Mouse (Mus musculus): Measurements from ENCODE around the gene Snai3. TPM values are rescaled to one million over a fixed set of nuclear protein-coding genes. Genes with fewer than 3 reads are reported as not detected.

Gene Snai3
- polyA plus RNA-seq, 1 experiment from 2014 or later, result 0.34 TPM

DNA sequence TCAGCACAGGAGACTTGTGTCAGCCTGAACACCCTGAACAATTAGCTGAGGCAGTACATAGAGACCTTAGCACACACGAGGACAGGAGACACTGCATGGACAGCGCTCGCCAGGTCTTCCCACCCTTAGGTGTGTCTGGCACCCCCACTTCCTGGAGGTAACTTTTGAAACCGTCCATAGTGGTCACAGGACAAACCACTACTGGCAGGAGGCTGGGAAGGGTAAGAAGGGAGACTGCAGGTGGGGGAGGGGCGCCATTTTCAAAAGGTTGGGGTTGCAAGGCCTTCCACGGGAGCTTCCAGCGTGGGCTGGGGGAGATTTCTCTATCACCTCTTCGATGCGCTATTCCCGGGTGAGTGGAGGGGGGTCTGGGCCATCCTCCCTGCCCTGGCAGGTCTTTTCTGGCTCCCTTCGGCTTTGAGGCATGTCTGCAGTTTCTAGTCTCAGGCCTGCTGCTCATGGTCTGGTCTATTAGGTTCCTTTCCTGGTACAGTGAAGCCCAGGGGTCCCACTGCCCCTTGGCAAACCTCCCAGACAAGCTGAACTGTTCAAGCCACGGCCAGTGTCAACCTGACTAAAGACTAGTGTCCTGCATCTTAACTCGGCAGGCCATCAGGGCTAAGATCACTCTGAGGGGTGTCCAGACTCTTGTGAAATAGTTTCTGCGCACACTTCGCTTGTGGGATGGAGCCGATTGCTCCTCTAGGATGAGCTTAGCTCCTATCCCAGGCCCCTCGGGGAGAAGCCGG lies 28.7 kb downstream of the Snai3 start:
- Histone ChIP-seq H3K36me3 (replicated peaks; ENCODE audit: control insufficient read depth, insufficient read depth, low read depth, low read length) (peaks cover 3% of the 10 kb centered on the region), H3K4me1 (ENCODE audit: control insufficient read depth, insufficient read depth, low read length) (no peaks in the 10 kb centered on the region; the same call in 1 of the 2 replicates), H3K9ac (replicated peaks; ENCODE audit: low read length) (peak overlapping the region; percentile 71), H3K27me3 (ENCODE audit: control insufficient read depth, insufficient read depth, low read length) (no peaks in the 10 kb centered on the region), H3K9me3 (replicated peaks; ENCODE audit: control insufficient read depth, low read length) (no peaks in the 10 kb centered on the region), H3K27ac (replicated peaks; ENCODE audit: low read depth, low read length) (no peak overlapping the region), H3K4me2 (ENCODE audit: low read depth, low read length) (peak overlapping the region; percentile 94), H3K4me3 (ENCODE audit: low read depth, low read length) (peak overlapping the region; percentile 46)
- ATAC-seq (replicated peaks; ENCODE audit: insufficient number of reproducible peaks, low FRiP score, low TSS enrichment, low read depth), result no peak; the same call in 1 of the 2 replicates
- WGBS, result 43% methylated on average over 18 of the region's 18 CpGs
- DNase-seq (ENCODE audit: low spot score), result no peak

GRCm38 (mm10) chr8:122430646-122431045 lies 29.9 kb downstream of the Snai3 start:
- Histone ChIP-seq H3K36me3 (replicated peaks; ENCODE audit: control insufficient read depth, insufficient read depth, low read depth, low read length) (no peaks in the 10 kb centered on the region; the same call in 1 of the 2 replicates), H3K27ac (replicated peaks; ENCODE audit: low read depth, low read length) (no peak overlapping the region), H3K4me3 (ENCODE audit: low read depth, low read length) (no peak overlapping the region), H3K9me3 (replicated peaks; ENCODE audit: control insufficient read depth, low read length) (no peaks in the 10 kb centered on the region), H3K9ac (replicated peaks; ENCODE audit: low read length) (no peak overlapping the region), H3K27me3 (ENCODE audit: control insufficient read depth, insufficient read depth, low read length) (no peaks in the 10 kb centered on the region), H3K4me2 (ENCODE audit: low read depth, low read length) (no peak overlapping the region), H3K4me1 (ENCODE audit: control insufficient read depth, insufficient read depth, low read length) (no peaks in the 10 kb centered on the region; the same call in 1 of the 2 replicates)
- DNase-seq (ENCODE audit: low spot score), result no peak
- 88% methylated on average over 3 of the region's 3 CpGs for WGBS
- ATAC-seq (replicated peaks; ENCODE audit: insufficient number of reproducible peaks, low FRiP score, low TSS enrichment, low read depth), result no peak

DNA sequence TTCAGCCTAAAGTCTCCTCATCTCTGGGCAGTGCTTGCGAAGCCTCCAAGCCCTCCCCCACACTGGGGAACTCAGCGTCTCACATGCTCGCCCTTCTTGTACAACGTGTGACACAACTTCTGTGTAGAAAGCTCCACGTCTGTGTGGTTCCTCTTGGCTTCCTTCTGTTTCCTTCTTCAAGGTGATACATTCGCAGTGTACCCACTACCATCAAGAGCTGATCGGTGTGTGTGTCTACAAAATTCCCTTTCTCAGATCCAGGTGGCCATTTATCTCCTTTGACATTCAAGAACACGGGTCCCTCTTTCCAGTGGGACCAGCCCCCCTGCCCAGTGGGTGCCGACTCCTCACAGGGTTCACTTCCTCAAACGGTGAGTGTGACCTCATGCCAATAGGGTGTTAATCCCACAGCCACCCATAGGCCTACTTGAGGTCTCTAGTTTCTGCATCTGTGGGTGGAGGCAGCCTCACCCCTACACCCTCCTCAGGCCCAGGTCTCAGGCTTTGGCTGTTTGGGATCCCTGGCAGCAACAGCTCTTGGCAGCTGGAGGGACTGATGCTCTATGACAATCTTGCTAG lies 30.4 kb downstream of the Snai3 start:
- Histone ChIP-seq H3K4me3 (ENCODE audit: low read depth, low read length) (no peak overlapping the region), H3K27ac (replicated peaks; ENCODE audit: low read depth, low read length) (no peak overlapping the region), H3K4me2 (ENCODE audit: low read depth, low read length) (no peak overlapping the region), H3K9ac (replicated peaks; ENCODE audit: low read length) (no peak overlapping the region), H3K27me3 (ENCODE audit: control insufficient read depth, insufficient read depth, low read length) (no peaks in the 10 kb centered on the region), H3K36me3 (replicated peaks; ENCODE audit: control insufficient read depth, insufficient read depth, low read depth, low read length) (no peaks in the 10 kb centered on the region; the same call in 1 of the 2 replicates), H3K9me3 (replicated peaks; ENCODE audit: control insufficient read depth, low read length) (no peaks in the 10 kb centered on the region), H3K4me1 (ENCODE audit: control insufficient read depth, insufficient read depth, low read length) (no peaks in the 10 kb centered on the region; the same call in 1 of the 2 replicates)
- DNase-seq (ENCODE audit: low spot score), result no peak
- ATAC-seq (replicated peaks; ENCODE audit: insufficient number of reproducible peaks, low FRiP score, low TSS enrichment, low read depth), result no peak
- 84% methylated on average over 10 of the region's 10 CpGs for WGBS

GRCm38 (mm10) chr8:122428163-122428562 lies 32.4 kb downstream of the Snai3 start:
- H3K27me3 ChIP-seq (ENCODE audit: control insufficient read depth, insufficient read depth, low read length), result no peaks in the 10 kb centered on the region
- H3K9me3 ChIP-seq (replicated peaks; ENCODE audit: control insufficient read depth, low read length), result no peaks in the 10 kb centered on the region
- H3K9ac ChIP-seq (replicated peaks; ENCODE audit: low read length), result no peak overlapping the region
- no peaks in the 10 kb centered on the region; the same call in 1 of the 2 replicates for H3K4me1 ChIP-seq (ENCODE audit: control insufficient read depth, insufficient read depth, low read length)
- no peak overlapping the region for H3K4me2 ChIP-seq (ENCODE audit: low read depth, low read length)
- WGBS, result 88% methylated on average over 9 of the region's 9 CpGs
- DNase-seq (ENCODE audit: low spot score), result no peak
- H3K36me3 ChIP-seq (replicated peaks; ENCODE audit: control insufficient read depth, insufficient read depth, low read depth, low read length), result no peaks in the 10 kb centered on the region
- H3K27ac ChIP-seq (replicated peaks; ENCODE audit: low read depth, low read length), result no peak overlapping the region
- ATAC-seq (replicated peaks; ENCODE audit: insufficient number of reproducible peaks, low FRiP score, low TSS enrichment, low read depth), result no peak
- H3K4me3 ChIP-seq (ENCODE audit: low read depth, low read length), result no peak overlapping the region

GRCm38 (mm10) chr8:122427607-122428006 lies 32.9 kb downstream of the Snai3 start:
- no peak overlapping the region for H3K27ac ChIP-seq (replicated peaks; ENCODE audit: low read depth, low read length)
- WGBS, result 92% methylated on average over 7 of the region's 7 CpGs
- ATAC-seq (replicated peaks; ENCODE audit: insufficient number of reproducible peaks, low FRiP score, low TSS enrichment, low read depth), result no peak

GRCm38 (mm10) chr8:122426145-122426544 lies 34.4 kb downstream of the Snai3 start:
- no peak overlapping the region for H3K27ac ChIP-seq (replicated peaks; ENCODE audit: low read depth, low read length)

More at GRCm38 (mm10) chr8:122427607-122428006, 32.9 kb downstream of the Snai3 start:
- H3K4me1 ChIP-seq (ENCODE audit: control insufficient read depth, insufficient read depth, low read length), result no peaks in the 10 kb centered on the region; the same call in 1 of the 2 replicates
- no peaks in the 10 kb centered on the region for H3K9me3 ChIP-seq (replicated peaks; ENCODE audit: control insufficient read depth, low read length)
- no peak overlapping the region for H3K4me3 ChIP-seq (ENCODE audit: low read depth, low read length)
- H3K27me3 ChIP-seq (ENCODE audit: control insufficient read depth, insufficient read depth, low read length), result no peaks in the 10 kb centered on the region
- H3K36me3 ChIP-seq (replicated peaks; ENCODE audit: control insufficient read depth, insufficient read depth, low read depth, low read length), result no peaks in the 10 kb centered on the region; the same call in 1 of the 2 replicates
- no peak overlapping the region for H3K4me2 ChIP-seq (ENCODE audit: low read depth, low read length)
- no peak overlapping the region for H3K9ac ChIP-seq (replicated peaks; ENCODE audit: low read length)
- DNase-seq (ENCODE audit: low spot score), result no peak

DNA sequence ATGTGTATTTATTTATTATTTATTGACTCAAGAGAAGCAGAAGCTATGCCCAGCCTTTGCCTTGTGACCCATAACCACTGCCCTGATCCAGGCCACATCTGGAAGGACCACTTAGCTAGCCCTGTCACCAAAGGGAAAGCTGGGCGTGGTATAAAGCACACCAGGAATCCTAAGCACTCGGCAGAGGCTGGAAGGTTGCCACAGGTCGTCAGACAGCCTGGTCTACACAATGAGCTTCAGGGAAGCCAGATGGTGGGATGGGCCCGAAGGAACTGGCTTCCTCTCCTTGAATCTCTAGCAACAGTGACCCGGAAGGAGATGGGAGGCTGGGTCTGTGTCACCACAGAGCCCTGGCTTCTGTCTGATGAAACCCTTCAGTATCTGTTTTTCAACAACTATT lies 36.9 kb downstream of the Snai3 start:
- ATAC-seq (replicated peaks; ENCODE audit: insufficient number of reproducible peaks, low FRiP score, low TSS enrichment, low read depth), result no peak
- DNase-seq (ENCODE audit: low spot score), result no peak
- Histone ChIP-seq H3K4me2 (ENCODE audit: low read depth, low read length) (no peak overlapping the region), H3K9me3 (replicated peaks; ENCODE audit: control insufficient read depth, low read length) (no peaks in the 10 kb centered on the region), H3K4me1 (ENCODE audit: control insufficient read depth, insufficient read depth, low read length) (no peaks in the 10 kb centered on the region), H3K27me3 (ENCODE audit: control insufficient read depth, insufficient read depth, low read length) (no peaks in the 10 kb centered on the region), H3K9ac (replicated peaks; ENCODE audit: low read length) (no peak overlapping the region), H3K36me3 (replicated peaks; ENCODE audit: control insufficient read depth, insufficient read depth, low read depth, low read length) (peaks cover 2% of the 10 kb centered on the region; the same call in 1 of the 2 replicates), H3K27ac (replicated peaks; ENCODE audit: low read depth, low read length) (no peak overlapping the region), H3K4me3 (ENCODE audit: low read depth, low read length) (no peak overlapping the region)
- WGBS, result 52% methylated on average over 5 of the region's 5 CpGs

More at GRCm38 (mm10) chr8:122426145-122426544, 34.4 kb downstream of the Snai3 start:
- 74% methylated on average over 9 of the region's 9 CpGs for WGBS
- H3K4me2 ChIP-seq (ENCODE audit: low read depth, low read length), result no peak overlapping the region
- ATAC-seq (replicated peaks; ENCODE audit: insufficient number of reproducible peaks, low FRiP score, low TSS enrichment, low read depth), result no peak; the same call in 1 of the 2 replicates
- H3K4me1 ChIP-seq (ENCODE audit: control insufficient read depth, insufficient read depth, low read length), result no peaks in the 10 kb centered on the region
- H3K4me3 ChIP-seq (ENCODE audit: low read depth, low read length), result no peak overlapping the region
- no peaks in the 10 kb centered on the region; the same call in 1 of the 2 replicates for H3K36me3 ChIP-seq (replicated peaks; ENCODE audit: control insufficient read depth, insufficient read depth, low read depth, low read length)
- no peak overlapping the region for H3K9ac ChIP-seq (replicated peaks; ENCODE audit: low read length)
- DNase-seq (ENCODE audit: low spot score), result no peak
- H3K9me3 ChIP-seq (replicated peaks; ENCODE audit: control insufficient read depth, low read length), result no peaks in the 10 kb centered on the region
- no peaks in the 10 kb centered on the region for H3K27me3 ChIP-seq (ENCODE audit: control insufficient read depth, insufficient read depth, low read length)

DNA sequence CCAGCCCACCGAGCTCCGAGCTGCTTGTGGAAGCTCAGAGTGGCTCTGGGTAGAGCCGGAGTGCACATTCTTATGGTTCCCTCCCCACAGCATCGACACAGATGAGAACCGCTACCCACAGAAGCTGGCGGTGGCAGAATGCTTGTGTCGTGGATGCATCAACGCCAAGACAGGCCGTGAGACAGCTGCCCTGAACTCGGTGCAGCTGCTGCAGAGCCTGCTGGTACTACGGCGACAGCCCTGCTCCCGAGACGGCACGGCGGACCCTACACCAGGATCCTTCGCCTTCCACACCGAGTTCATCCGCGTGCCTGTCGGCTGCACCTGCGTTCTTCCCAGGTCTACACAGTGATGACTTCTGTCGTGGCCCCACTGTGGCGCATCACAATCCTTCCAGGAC lies 37.3 kb downstream of the Snai3 start:
- 90% methylated on average over 24 of the region's 24 CpGs for WGBS
- Histone ChIP-seq H3K9ac (replicated peaks; ENCODE audit: low read length) (no peak overlapping the region), H3K9me3 (replicated peaks; ENCODE audit: control insufficient read depth, low read length) (no peaks in the 10 kb centered on the region), H3K27me3 (ENCODE audit: control insufficient read depth, insufficient read depth, low read length) (no peaks in the 10 kb centered on the region), H3K36me3 (replicated peaks; ENCODE audit: control insufficient read depth, insufficient read depth, low read depth, low read length) (peaks cover 2% of the 10 kb centered on the region; the same call in 1 of the 2 replicates), H3K4me2 (ENCODE audit: low read depth, low read length) (no peak overlapping the region), H3K4me3 (ENCODE audit: low read depth, low read length) (no peak overlapping the region), H3K27ac (replicated peaks; ENCODE audit: low read depth, low read length) (no peak overlapping the region), H3K4me1 (ENCODE audit: control insufficient read depth, insufficient read depth, low read length) (no peaks in the 10 kb centered on the region)
- DNase-seq (ENCODE audit: low spot score) (no peak), ATAC-seq (replicated peaks; ENCODE audit: insufficient number of reproducible peaks, low FRiP score, low TSS enrichment, low read depth) (no peak)

Data from embryonic facial prominence, embryonic 11.5 days (tissue).